Mouse (Mus musculus) liver, adult (tissue): ENCODE results near the gene Mdc1.

Experiments used
- GATA4 ChIP-seq: IDR thresholded peaks from 2 replicates; pipeline ENCODE4 v1.6.1; 2014; ENCODE audit warnings: mild to moderate bottlenecking, low read length; ENCODE audit not compliant: insufficient replicate concordance

Gene Mdc1

GRCm38 (mm10) chr17:35815836-35816235, 25.5 kb upstream of the Mdc1 start:
- peak; percentile 41; the same call in 1 of the 2 replicates for TF ChIP-seq GATA4

GRCm38 (mm10) chr17:35816686-35817085, 24.6 kb upstream of the Mdc1 start:
- TF ChIP-seq GATA4: no peak

GRCm38 (mm10) chr17:35817226-35817625, 24.1 kb upstream of the Mdc1 start:
- TF ChIP-seq GATA4: no peak

- TF ChIP-seq GATA4: no peak
Measured at GRCm38 (mm10) chr17:35820111-35820510, 21.2 kb upstream of the Mdc1 start.

GRCm38 (mm10) chr17:35821439-35822430, 19.6 kb upstream of the Mdc1 start, which contains the start of gene Ier3:
Ier3 (plus strand) TSS chr17:35821684.
- peak; percentile 20; the same call in 1 of the 2 replicates for TF ChIP-seq GATA4

GRCm38 (mm10) chr17:35822564-35822963, 18.8 kb upstream of the Mdc1 start:
- no peak for TF ChIP-seq GATA4

GRCm38 (mm10) chr17:35822964-35823937, 18.1 kb upstream of the Mdc1 start, which contains the start of gene Flot1:
Flot1 (plus strand) TSS chr17:35823230.
- TF ChIP-seq GATA4: no peak

GRCm38 (mm10) chr17:35824402-35824801, 16.9 kb upstream of the Mdc1 start:
- TF ChIP-seq GATA4: no peak

- TF ChIP-seq GATA4: no peak
Measured at GRCm38 (mm10) chr17:35825109-35825850, 16.0 kb upstream of the Mdc1 start.

GRCm38 (mm10) chr17:35829737-35830136, 11.6 kb upstream of the Mdc1 start:
- no peak for TF ChIP-seq GATA4

- no peak for TF ChIP-seq GATA4
Measured at GRCm38 (mm10) chr17:35832400-35833238, 8.7 kb upstream of the Mdc1 start.

- no peak for TF ChIP-seq GATA4
Measured at GRCm38 (mm10) chr17:35833239-35833751, 8.0 kb upstream of the Mdc1 start.

GRCm38 (mm10) chr17:35833894-35834293, 7.4 kb upstream of the Mdc1 start:
- TF ChIP-seq GATA4: no peak

GRCm38 (mm10) chr17:35834696-35835422, 6.5 kb upstream of the Mdc1 start:
- no peak for TF ChIP-seq GATA4
